Mouse (Mus musculus): ENCODE results near the gene Asic2.

DNA sequence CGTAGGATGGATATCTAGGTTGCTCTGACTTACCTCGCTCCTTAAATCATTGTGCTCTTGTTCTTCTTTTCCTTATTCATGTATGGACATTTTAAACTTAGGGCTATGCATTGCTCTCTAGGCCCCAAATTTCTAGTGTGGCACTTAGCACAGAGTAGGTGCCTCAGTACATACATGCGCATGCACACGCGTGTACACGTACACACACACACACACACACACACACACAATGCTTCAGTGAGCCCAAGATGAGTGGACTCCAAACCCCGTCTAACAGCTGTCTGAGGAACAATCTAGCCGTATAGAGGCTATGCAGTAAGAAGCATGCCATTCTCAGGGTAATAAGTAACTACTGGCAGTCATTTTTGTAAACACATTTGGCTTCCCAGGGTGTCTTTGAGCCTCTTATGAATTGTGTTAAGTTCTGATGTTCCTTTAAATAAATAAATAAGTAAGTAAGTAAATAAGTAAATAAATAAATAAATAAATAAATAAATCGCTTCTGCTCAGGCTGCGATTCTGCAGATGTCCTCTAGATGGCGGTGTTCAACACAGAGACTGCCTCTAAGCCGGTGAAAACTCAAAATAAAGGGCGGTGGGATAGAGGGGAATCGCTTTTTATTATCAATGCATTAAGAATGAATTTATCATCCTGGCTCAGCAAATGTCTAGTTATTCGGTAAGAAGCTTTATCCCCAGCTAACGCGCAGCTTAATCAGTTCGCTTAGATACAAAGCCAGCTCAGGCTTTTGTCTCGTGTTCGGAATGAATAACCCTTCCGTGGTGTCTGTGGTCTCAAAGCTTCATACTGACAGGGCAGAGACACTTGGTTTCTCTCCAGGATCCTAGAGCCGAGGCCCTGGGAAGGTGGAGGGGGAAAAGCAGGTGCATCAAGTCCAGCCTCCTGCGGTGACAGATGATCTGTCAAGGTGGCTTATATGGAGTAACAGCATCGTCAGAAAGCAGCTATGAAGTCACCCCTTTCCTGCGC is 333.6 kb downstream of the Asic2 start:
- TF ChIP-seq CTCF (IDR thresholded peaks at IDR 0.05; ENCODE audit: borderline replicate concordance, extremely low read depth, insufficient read depth, insufficient read length) (peak; percentile 79; the same call in 1 of the 2 replicates), POLR2A (IDR thresholded peaks at IDR 0.05; ENCODE audit: borderline replicate concordance, extremely low read depth, insufficient read depth, insufficient read length, poor library complexity, severe bottlenecking) (no peak)

Measured in brain, embryonic 14.5 days (tissue).